In genomic region chr9:74975911-74976563, GRCm38 (mm10) we compare ENCODE assay signal across 8 mouse cellular contexts. TPM values are rescaled to one million over a fixed set of nuclear protein-coding genes. Genes with fewer than 3 reads are reported as not detected.
A peak's percentile ranks its signal among the peaks of the same experiment; 100 is the strongest.
DNase-seq lines count a peak whose midpoint lies in the region; ATAC-seq lines count a peak whose summit lies in the region.

No protein-coding gene starts in this region.

- peak; percentile 100 for ATAC-seq in activated CD4-positive, CD25-positive, alpha-beta regulatory T cell, adult 4 months
- ATAC-seq in common myeloid progenitor, adult 5-6 weeks (replicated peaks; ENCODE audit: low read depth, poor library complexity, severe bottlenecking) = peak; percentile 98
- ATAC-seq in megakaryocyte, adult 5-6 weeks (ENCODE audit: poor library complexity, severe bottlenecking) = peak; percentile 99

- intact Hi-C loops in gastrocnemius, postnatal 14 days (cut with DNase I; ENCODE audit: low total_unique reads) = no loop called here

- DNase-seq in gastrocnemius, postnatal 14 days = peak; percentile 88
- peak; percentile 90 for DNase-seq in induced T-regulatory cell, adult 2 months (ENCODE audit: low read depth)
- DNase-seq in left cerebral cortex, adult 8-10 months (ENCODE audit: low spot score in 2 of 2) = peak; percentile 81 to 91
- peak; percentile 94 for DNase-seq in right cerebral cortex, adult 18-20 months
- peak; percentile 72 for DNase-seq in urinary bladder, adult 2 months (ENCODE audit: low spot score)

RNA-seq across cellular contexts. Expression of gene Fam214a, which starts 23.4 kb away (rescaled TPM):
- polyA plus RNA-seq in activated CD4-positive, CD25-positive, alpha-beta regulatory T cell, adult 4 months (2017; shearing (Covaris generic)) = 10 to 100 TPM; 26.7 to 27.3 TPM
- total RNA-seq in common myeloid progenitor, adult 5-6 weeks (2017) = 11.4 and 14.6 TPM in 2 replicates
- total RNA-seq in gastrocnemius, postnatal 14 days (2021) = 10 to 100 TPM; 21.3 to 31.1 TPM
- total RNA-seq in left cerebral cortex, adult 8-10 months (2022) = 10 to 100 TPM; 42.1 to 49.9 (median 43.5) TPM
- 11.8 and 14.1 TPM in 2 replicates for total RNA-seq in megakaryocyte, adult 5-6 weeks (2015)
- total RNA-seq in megakaryocyte, adult 5-6 weeks (2017) = 9.3 and 10.5 TPM in 2 replicates
- polyA plus RNA-seq in urinary bladder, adult 2 months (2012; rRNA removed) = 19.4 and 25.6 TPM in 2 replicates

Comparison
In these comparisons a context has a peak if more than half of its experiments do, and no peak if none do; other contexts are left out.
1. Peak in every context shown above with its lines: DNase-seq and ATAC-seq.